Mouse (Mus musculus) retina, embryonic 14.5 days (tissue): ENCODE results near the gene Rere.

Source experiments
- DNase-seq: peaks from one replicate; pipeline ENCODE4 v3.0.0-alpha.2; 2015; ENCODE audit warnings: low spot score

The Rere gene

GRCm38 (mm10) chr4:150608670-150609069, 327.2 kb downstream of the Rere start:
- DNase-seq = no peak

GRCm38 (mm10) chr4:150613715-150614114, 332.3 kb downstream of the Rere start:
- DNase-seq = no peak

- DNase-seq = no peak
These were observed 334.0 kb downstream of the Rere start for GRCm38 (mm10) chr4:150615251-150616028.

- DNase-seq = no peak
These were observed 334.6 kb downstream of the Rere start for GRCm38 (mm10) chr4:150616029-150616420.

GRCm38 (mm10) chr4:150616841-150617240, 335.4 kb downstream of the Rere start:
- DNase-seq = no peak

GRCm38 (mm10) chr4:150619011-150619410, 337.6 kb downstream of the Rere start:
- no peak for DNase-seq

- DNase-seq = no peak
These were observed 341.2 kb downstream of the Rere start for GRCm38 (mm10) chr4:150622641-150623040.

- no peak for DNase-seq
These were observed 342.9 kb downstream of the Rere start for GRCm38 (mm10) chr4:150624214-150624823.

- no peak for DNase-seq
These were observed 343.5 kb downstream of the Rere start for GRCm38 (mm10) chr4:150624933-150625332.

- DNase-seq = peak; percentile 81
These were observed 344.0 kb downstream of the Rere start for GRCm38 (mm10) chr4:150625425-150625824.

- peak; percentile 69 for DNase-seq
These were observed 344.7 kb downstream of the Rere start for GRCm38 (mm10) chr4:150625951-150626732.

- no peak for DNase-seq
These were observed 347.8 kb downstream of the Rere start for GRCm38 (mm10) chr4:150629266-150629665.

- DNase-seq = no peak
These were observed 354.1 kb downstream of the Rere start for GRCm38 (mm10) chr4:150635568-150635967.

GRCm38 (mm10) chr4:150636635-150637034, 355.2 kb downstream of the Rere start:
- DNase-seq = no peak

- DNase-seq = no peak
These were observed 362.9 kb downstream of the Rere start for GRCm38 (mm10) chr4:150644299-150644698.

- DNase-seq = no peak
These were observed 367.9 kb downstream of the Rere start for GRCm38 (mm10) chr4:150649327-150649726.

- DNase-seq = peak; percentile 54
These were observed 370.2 kb downstream of the Rere start, which contains the start of gene Slc45a1 for GRCm38 (mm10) chr4:150651390-150652277. Gene Slc45a1 (minus strand): TSS chr4:150652174.

GRCm38 (mm10) chr4:150653072-150653599, 371.7 kb downstream of the Rere start:
- no peak for DNase-seq

- DNase-seq = peak; percentile 88
These were observed 374.5 kb downstream of the Rere start for GRCm38 (mm10) chr4:150655989-150656388.

GRCm38 (mm10) chr4:150656504-150656903, 375.1 kb downstream of the Rere start:
- peak; percentile 46 for DNase-seq

GRCm38 (mm10) chr4:150659926-150660610, 378.6 kb downstream of the Rere start:
- DNase-seq = no peak
